Comparison of ENCODE assay signal across 18 mouse cellular contexts in the genomic region with DNA sequence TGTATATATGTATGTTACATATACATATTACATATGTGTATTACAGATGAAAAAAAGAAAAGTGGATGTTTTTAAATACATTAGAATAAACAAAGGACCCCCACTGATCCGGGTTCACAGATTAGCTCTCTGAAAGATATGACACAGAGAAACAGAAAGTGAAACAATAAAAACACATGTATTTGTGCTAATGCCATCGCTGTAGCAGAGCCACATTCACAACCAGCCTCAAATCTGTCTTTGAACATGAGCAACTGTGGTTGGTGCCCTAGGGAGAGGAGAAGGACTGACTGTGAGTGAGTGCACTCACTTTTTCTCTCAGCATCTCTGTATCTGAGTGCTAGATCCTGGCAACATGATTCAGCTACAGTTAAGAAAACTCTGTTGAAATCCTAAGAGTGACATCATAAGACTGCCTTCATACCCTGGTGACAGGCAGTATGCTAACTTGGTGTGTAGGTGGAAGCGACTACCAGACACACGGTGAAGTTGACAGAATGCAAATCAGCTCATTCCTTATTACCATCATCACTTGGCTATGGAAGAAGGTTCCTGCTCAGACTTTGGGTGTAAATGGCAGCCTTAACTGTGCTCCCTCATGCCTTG.
DNase-seq lines count a peak whose midpoint lies in the region; ATAC-seq and TF ChIP-seq lines count a peak whose summit lies in the region.
"Had no signal": no experiment of that assay in that cellular context is flagged by ENCODE, and none has a peak within 500 bp of the region (broad histone marks: within the 10 kb centered on the region; RNA-seq: fewer than 3 reads in every experiment).

No protein-coding gene starts in this region.

- no peak overlapping the region for H3K9ac ChIP-seq in MEL (ENCODE audit: control insufficient read depth, low read depth, low read length, poor library complexity, severe bottlenecking)
- no peak overlapping the region for H3K9ac ChIP-seq in midbrain, embryonic 13.5 days (replicated peaks)
- H3K9ac ChIP-seq: forebrain, embryonic 12.5 days; heart, embryonic 13.5 days; midbrain, embryonic 15.5 days; neural tube, embryonic 12.5 days had no signal

- TF ChIP-seq POLR2A in MEL (IDR thresholded peaks at IDR 0.05; ENCODE audit: control insufficient read depth in 1 of 2, insufficient read depth in 1 of 2, low read depth in 1 of 2, low read length in 2 of 2, poor library complexity in 1 of 2) = no peak

- no peak for TF ChIP-seq CTCF in MEL (IDR thresholded peaks at IDR 0.05 in 2 of 3, conservative IDR thresholded peaks at IDR 0.05 in 1 of 3; ENCODE audit: control insufficient read depth in 1 of 3, insufficient read depth in 1 of 3, low read depth in 2 of 3, low read length in 3 of 3, poor library complexity in 1 of 3, severe bottlenecking in 1 of 3)

- no peaks in the 10 kb centered on the region for H3K79me2 ChIP-seq in MEL (ENCODE audit: control insufficient read depth, insufficient read depth, low read length, poor library complexity)

- no peak overlapping the region for H3K4me2 ChIP-seq in midbrain, embryonic 13.5 days (replicated peaks)
- H3K4me2 ChIP-seq: forebrain, embryonic 12.5 days; heart, embryonic 13.5 days; midbrain, embryonic 15.5 days; neural tube, embryonic 12.5 days had no signal

- H3K4me3 ChIP-seq in MEL (ENCODE audit: control insufficient read depth in 1 of 2, insufficient read depth in 1 of 2, low read depth in 2 of 2, low read length in 2 of 2) = peak overlapping the region; percentile 49 to 79
- H3K4me3 ChIP-seq in midbrain, embryonic 13.5 days (replicated peaks) = no peak overlapping the region
- H3K4me3 ChIP-seq: forebrain, embryonic 12.5 days; heart, embryonic 13.5 days; midbrain, embryonic 15.5 days; neural tube, embryonic 12.5 days had no signal

- 80% methylated on average over 4 of the region's 4 CpGs for WGBS in midbrain, embryonic 13.5 days

- H3K27me3 ChIP-seq in MEL (ENCODE audit: control insufficient read depth in 1 of 2, insufficient read depth in 2 of 2, low read length in 2 of 2) = no peaks in the 10 kb centered on the region; a peak in 1 of 4 replicates
- no peaks in the 10 kb centered on the region for H3K27me3 ChIP-seq in midbrain, embryonic 13.5 days
- H3K27me3 ChIP-seq: forebrain, embryonic 12.5 days; heart, embryonic 13.5 days; midbrain, embryonic 15.5 days; neural tube, embryonic 12.5 days had no signal

- H3K9me3 ChIP-seq in MEL (replicated peaks; ENCODE audit: insufficient read depth, low read length) = no peaks in the 10 kb centered on the region
- H3K9me3 ChIP-seq in midbrain, embryonic 13.5 days = no peaks in the 10 kb centered on the region
- H3K9me3 ChIP-seq: forebrain, embryonic 12.5 days; heart, embryonic 13.5 days; midbrain, embryonic 15.5 days; neural tube, embryonic 12.5 days had no signal

- H3K4me1 ChIP-seq in MEL (ENCODE audit: control insufficient read depth in 1 of 2, insufficient read depth in 2 of 2, low read length in 2 of 2) = no peaks in the 10 kb centered on the region
- H3K4me1 ChIP-seq in midbrain, embryonic 13.5 days (replicated peaks) = no peaks in the 10 kb centered on the region
- H3K4me1 ChIP-seq: forebrain, embryonic 12.5 days; heart, embryonic 13.5 days; midbrain, embryonic 15.5 days; neural tube, embryonic 12.5 days had no signal

- no peak for DNase-seq in frontal cortex, postnatal 25 days (ENCODE audit: low spot score in 2 of 2)
- DNase-seq in MEL (ENCODE audit: low read depth, low spot score) = peak; percentile 7
- peak; percentile 4 for DNase-seq in fat pad, adult 2 months (ENCODE audit: extremely low read depth, low read depth, low spot score)
- DNase-seq in gastrocnemius, adult 8-10 months (ENCODE audit: low spot score in 2 of 2) = no peak
- no peak for DNase-seq in cerebellum, postnatal 10 days
- DNase-seq: adrenal gland, postnatal 36 days; heart, postnatal 4 days; kidney, adult 9 months; kidney, postnatal 36 days; lung, postnatal 36 days had no signal

- H3K36me3 ChIP-seq in MEL (ENCODE audit: control insufficient read depth in 1 of 2, insufficient read depth in 2 of 2, low read length in 2 of 2) = no peaks in the 10 kb centered on the region
- no peaks in the 10 kb centered on the region for H3K36me3 ChIP-seq in midbrain, embryonic 13.5 days
- H3K36me3 ChIP-seq: forebrain, embryonic 12.5 days; heart, embryonic 13.5 days; midbrain, embryonic 15.5 days; neural tube, embryonic 12.5 days had no signal

- no peak overlapping the region for H3K27ac ChIP-seq in MEL (ENCODE audit: control insufficient read depth, low read depth, low read length)
- no peak overlapping the region for H3K27ac ChIP-seq in midbrain, embryonic 13.5 days
- H3K27ac ChIP-seq: forebrain, embryonic 12.5 days; heart, embryonic 13.5 days; midbrain, embryonic 15.5 days; neural tube, embryonic 12.5 days; stomach, postnatal 0 days had no signal

- no peak for TF ChIP-seq EP300 in MEL (IDR thresholded peaks at IDR 0.05; ENCODE audit: low read depth in 1 of 2, low read length in 2 of 2)

- ATAC-seq in frontal cortex, adult (ENCODE audit: low TSS enrichment) = peak; percentile 91
- 0 out of 2 replicates have a peak, but pooled peaks have one; percentile 26 for ATAC-seq in megakaryocyte-erythroid progenitor cell, adult 5-6 weeks (replicated peaks; ENCODE audit: low FRiP score, low TSS enrichment, poor library complexity, severe bottlenecking)
- ATAC-seq in midbrain, embryonic 13.5 days = no peak
- ATAC-seq: midbrain, embryonic 15.5 days had no signal

- no peak for TF ChIP-seq RAD21 in MEL (IDR thresholded peaks at IDR 0.05; ENCODE audit: low read depth, low read length)

TF ChIP-seq in MEL, 35 proteins besides CTCF, POLR2A, EP300 and RAD21:
- no peak for TF ChIP-seq NELFE (IDR thresholded peaks at IDR 0.05; ENCODE audit: low read depth, low read length)
- TF ChIP-seq TBP (IDR thresholded peaks at IDR 0.05; ENCODE audit: low read depth, low read length) = no peak
- TF ChIP-seq ZC3H11A (IDR thresholded peaks at IDR 0.05; ENCODE audit: low read depth, low read length) = no peak
- TF ChIP-seq TAL1 (IDR thresholded peaks at IDR 0.05; ENCODE audit: low read length) = no peak
- no peak for TF ChIP-seq BHLHE40 (IDR thresholded peaks at IDR 0.05; ENCODE audit: borderline replicate concordance, low read depth, low read length)
- no peak for TF ChIP-seq GATA1 (IDR thresholded peaks at IDR 0.05; ENCODE audit: low read depth, low read length)
- no peak for TF ChIP-seq KAT2A (conservative IDR thresholded peaks at IDR 0.05; ENCODE audit: low read depth, low read length)
- no peak for TF ChIP-seq POLR2AphosphoS2 (IDR thresholded peaks at IDR 0.05; ENCODE audit: low read length)
- no peak for TF ChIP-seq MYB (IDR thresholded peaks at IDR 0.05; ENCODE audit: low read depth, low read length)
TF ChIP-seq in MEL: peak in this region for 0.

Comparison
In these comparisons a context has a peak if more than half of its experiments do, and no peak if none do; other contexts are left out.
1. DNase-seq: peak in MEL (single experiment) and fat pad, adult 2 months (single experiment); none in frontal cortex, postnatal 25 days (0 of 2), gastrocnemius, adult 8-10 months (0 of 2) and cerebellum, postnatal 10 days (0 of 2).